Mouse (Mus musculus): Measurements from ENCODE around the gene Nanp.

Gene Nanp

GRCm38 (mm10) chr2:151039232-151039695 lies at the start of gene Nanp, which contains the start of gene Ninl:
Nanp (minus strand) TSS chr2:151039398.
Ninl (minus strand) TSS chr2:151039382.
- peak; percentile 94 to 97 for DNase-seq (ENCODE audit: low spot score in 2 of 2)

- DNase-seq (ENCODE audit: low spot score in 2 of 2): no peak
These were observed 17.4 kb upstream of the Nanp start for GRCm38 (mm10) chr2:151056637-151057036.

- DNase-seq (ENCODE audit: low spot score in 2 of 2): no peak
These were observed 1.2 kb upstream of the Nanp start for GRCm38 (mm10) chr2:151040411-151040810.

- DNase-seq (ENCODE audit: low spot score in 2 of 2): peak in 1 of 2 experiments; percentile 23
These were observed 528 bp upstream of the Nanp start for GRCm38 (mm10) chr2:151039726-151040125.

- no peak for DNase-seq (ENCODE audit: low spot score in 2 of 2)
These were observed 381 bp downstream of the Nanp start for GRCm38 (mm10) chr2:151038811-151039222.

- peak; percentile 51 to 73 for DNase-seq (ENCODE audit: low spot score in 2 of 2)
These were observed 1.2 kb downstream of the Nanp start for GRCm38 (mm10) chr2:151037876-151038552.

GRCm38 (mm10) chr2:151037292-151037691 lies 1.9 kb downstream of the Nanp start:
- DNase-seq (ENCODE audit: low spot score in 2 of 2): no peak

- no peak for DNase-seq (ENCODE audit: low spot score in 2 of 2)
These were observed 2.5 kb downstream of the Nanp start for GRCm38 (mm10) chr2:151036721-151037120.

GRCm38 (mm10) chr2:151034435-151034834 lies 4.8 kb downstream of the Nanp start:
- DNase-seq (ENCODE audit: low spot score in 2 of 2): no peak

- peak in 1 of 2 experiments; percentile 52 for DNase-seq (ENCODE audit: low spot score in 2 of 2)
These were observed 18.0 kb downstream of the Nanp start for GRCm38 (mm10) chr2:151021158-151021557.

GRCm38 (mm10) chr2:151015316-151015715 lies 23.9 kb downstream of the Nanp start:
- DNase-seq (ENCODE audit: low spot score in 2 of 2): no peak

- no peak for DNase-seq (ENCODE audit: low spot score in 2 of 2)
These were observed 27.9 kb downstream of the Nanp start for GRCm38 (mm10) chr2:151011273-151011672.

GRCm38 (mm10) chr2:151009515-151010085 lies 29.6 kb downstream of the Nanp start:
- peak in 1 of 2 experiments; percentile 58 for DNase-seq (ENCODE audit: low spot score in 2 of 2)

GRCm38 (mm10) chr2:151008939-151009509 lies 30.2 kb downstream of the Nanp start:
- peak; percentile 85 to 92 for DNase-seq (ENCODE audit: low spot score in 2 of 2)

- peak in 1 of 2 experiments; percentile 62 for DNase-seq (ENCODE audit: low spot score in 2 of 2)
These were observed 30.7 kb downstream of the Nanp start for GRCm38 (mm10) chr2:151008517-151008932.

GRCm38 (mm10) chr2:151008006-151008405 lies 31.2 kb downstream of the Nanp start:
- DNase-seq (ENCODE audit: low spot score in 2 of 2): no peak

- DNase-seq (ENCODE audit: low spot score in 2 of 2): no peak
These were observed 32.8 kb downstream of the Nanp start for GRCm38 (mm10) chr2:151006281-151006945.

- DNase-seq (ENCODE audit: low spot score in 2 of 2): no peak
These were observed 34.8 kb downstream of the Nanp start for GRCm38 (mm10) chr2:151004390-151004789.

- DNase-seq (ENCODE audit: low spot score in 2 of 2): no peak
These were observed 35.4 kb downstream of the Nanp start for GRCm38 (mm10) chr2:151003796-151004195.

- DNase-seq (ENCODE audit: low spot score in 2 of 2): no peak
These were observed 37.5 kb downstream of the Nanp start for GRCm38 (mm10) chr2:151001619-151002175.

GRCm38 (mm10) chr2:151000402-151001178 lies 38.6 kb downstream of the Nanp start:
- peak in 1 of 2 experiments; percentile 42 for DNase-seq (ENCODE audit: low spot score in 2 of 2)

Data from spleen, postnatal 4 days (tissue).